Mouse (Mus musculus): Measurements from ENCODE around the gene Ndufa5.

The Ndufa5 gene

GRCm38 (mm10) chr6:24527155-24528063, at the start of gene Ndufa5:
Gene Ndufa5, minus strand, starts transcription at chr6:24528013.
- peak; percentile 87 to 92 for DNase-seq (ENCODE audit: low spot score in 2 of 2)

DNA sequence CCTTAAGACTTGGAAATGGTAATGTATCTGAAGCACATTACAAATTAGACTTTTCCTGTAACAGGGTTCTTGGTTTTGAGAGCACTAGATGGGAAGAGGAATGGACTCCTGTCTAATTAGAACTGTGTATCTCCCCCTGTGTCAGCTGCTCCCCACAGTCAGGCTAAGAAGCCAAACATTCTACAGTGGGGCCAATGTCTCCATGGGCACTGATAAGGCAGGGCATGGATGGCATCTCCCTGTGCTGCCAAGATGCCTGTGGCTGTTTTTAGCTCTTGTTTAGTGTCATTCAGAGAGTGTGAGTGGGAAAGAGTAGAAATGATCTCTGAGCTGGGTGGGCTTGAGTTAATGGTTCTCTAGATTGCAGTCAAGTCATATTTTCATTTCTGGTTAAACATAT, 45.5 kb upstream of the Ndufa5 start:
- no peak for DNase-seq (ENCODE audit: low spot score in 2 of 2)

DNA sequence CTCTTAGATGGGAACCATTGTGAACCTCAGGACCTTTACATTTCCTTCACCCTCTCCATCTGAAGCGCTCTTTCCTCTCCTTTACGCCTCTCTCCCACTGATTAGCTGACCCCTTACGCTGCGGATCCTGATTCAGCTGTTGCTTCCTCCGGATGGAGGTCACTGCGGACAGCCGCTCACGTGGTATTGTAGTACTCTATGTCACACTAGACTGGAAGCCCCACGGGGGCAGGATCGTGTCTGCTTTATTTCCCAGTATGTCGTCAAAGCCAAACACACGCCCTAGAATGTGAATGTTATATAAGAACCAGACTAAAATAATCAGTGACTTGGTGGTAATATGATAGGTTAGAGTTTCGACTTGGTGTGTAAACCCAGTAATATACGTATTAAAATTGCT, 44.6 kb upstream of the Ndufa5 start:
- DNase-seq (ENCODE audit: low spot score in 2 of 2) = no peak

DNA sequence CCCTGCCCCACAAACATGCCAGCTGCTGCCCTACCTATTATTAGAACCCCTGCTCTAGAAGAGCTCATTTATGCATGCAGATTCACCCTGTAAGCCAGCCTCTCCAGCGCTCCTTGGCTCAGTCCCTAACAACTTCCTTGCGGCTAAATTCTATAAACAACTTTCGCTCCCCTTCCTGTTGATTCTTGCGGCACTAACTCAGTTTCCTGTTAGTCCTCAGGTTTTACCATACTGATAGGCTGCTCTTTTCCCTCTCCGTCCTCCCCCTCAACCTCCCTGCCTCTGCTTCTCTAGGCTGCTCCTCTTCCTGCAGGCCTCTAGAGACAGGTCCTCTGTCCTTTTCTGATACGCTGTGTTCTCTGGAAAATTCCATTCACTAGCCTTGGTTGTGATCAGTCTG, 43.3 kb upstream of the Ndufa5 start:
- DNase-seq (ENCODE audit: low spot score in 2 of 2) = no peak

DNA sequence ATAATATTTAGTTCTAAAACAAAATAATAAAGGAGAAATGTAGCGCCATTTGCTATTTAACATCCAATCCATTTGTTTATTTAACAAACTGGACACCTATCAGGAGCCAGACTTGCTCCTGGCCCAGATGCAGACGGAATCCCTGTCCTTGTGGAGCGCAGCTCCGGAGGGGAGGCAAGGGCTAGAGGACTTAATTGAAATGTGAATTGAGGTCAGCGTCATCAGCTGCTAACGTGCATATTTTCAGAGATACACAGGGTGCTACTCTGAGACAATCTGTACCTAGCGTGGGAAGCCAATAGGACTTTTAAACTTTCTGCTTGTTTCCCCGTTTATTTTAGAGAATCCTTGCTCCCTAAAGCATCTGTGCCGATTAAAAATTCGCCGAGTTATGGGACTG, 42.5 kb upstream of the Ndufa5 start:
- no peak for DNase-seq (ENCODE audit: low spot score in 2 of 2)

DNA sequence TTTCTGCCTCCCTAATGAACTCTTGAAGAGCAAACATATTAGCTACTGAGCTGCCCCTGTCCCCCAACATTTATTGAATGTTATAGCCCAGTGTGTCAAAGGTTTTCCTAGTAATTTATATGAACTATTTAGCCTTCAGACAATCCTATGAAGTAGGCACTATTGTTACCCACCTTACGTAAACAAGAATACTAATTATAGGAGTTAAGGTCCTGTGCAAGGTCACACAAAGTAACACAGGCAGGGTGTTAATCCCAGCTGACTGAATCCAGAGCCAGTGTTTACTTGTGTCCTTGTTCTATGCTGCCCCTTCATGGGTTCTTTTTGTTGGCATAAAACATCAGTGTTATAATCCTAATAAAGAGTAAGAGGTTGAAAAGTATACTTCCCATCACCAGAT, 41.9 kb upstream of the Ndufa5 start:
- DNase-seq (ENCODE audit: low spot score in 2 of 2) = no peak

- no peak for DNase-seq (ENCODE audit: low spot score in 2 of 2)
These were observed 41.1 kb upstream of the Ndufa5 start for GRCm38 (mm10) chr6:24568963-24569362.

DNA sequence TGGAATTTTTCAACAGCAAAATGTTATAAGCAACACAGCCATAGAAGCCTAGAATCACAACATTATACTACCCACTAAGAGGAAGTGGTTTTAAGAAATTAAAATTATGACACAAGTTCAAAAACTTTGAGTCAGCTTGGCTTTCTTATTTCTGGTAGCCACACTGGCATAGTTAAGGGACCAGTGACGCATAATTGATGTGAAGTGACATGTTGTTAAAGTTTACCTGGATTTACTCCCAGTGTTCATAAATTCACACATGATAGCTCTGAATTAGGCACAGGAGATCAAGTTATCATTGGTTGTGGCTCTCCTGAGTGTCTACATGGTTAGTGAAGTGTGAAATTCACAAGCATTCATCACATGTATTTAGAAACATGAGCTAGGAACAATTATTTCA, 37.1 kb upstream of the Ndufa5 start:
- no peak for DNase-seq (ENCODE audit: low spot score in 2 of 2)

GRCm38 (mm10) chr6:24564081-24564480, 36.3 kb upstream of the Ndufa5 start:
- no peak for DNase-seq (ENCODE audit: low spot score in 2 of 2)

GRCm38 (mm10) chr6:24555488-24555887, 27.7 kb upstream of the Ndufa5 start:
- DNase-seq (ENCODE audit: low spot score in 2 of 2) = no peak

DNA sequence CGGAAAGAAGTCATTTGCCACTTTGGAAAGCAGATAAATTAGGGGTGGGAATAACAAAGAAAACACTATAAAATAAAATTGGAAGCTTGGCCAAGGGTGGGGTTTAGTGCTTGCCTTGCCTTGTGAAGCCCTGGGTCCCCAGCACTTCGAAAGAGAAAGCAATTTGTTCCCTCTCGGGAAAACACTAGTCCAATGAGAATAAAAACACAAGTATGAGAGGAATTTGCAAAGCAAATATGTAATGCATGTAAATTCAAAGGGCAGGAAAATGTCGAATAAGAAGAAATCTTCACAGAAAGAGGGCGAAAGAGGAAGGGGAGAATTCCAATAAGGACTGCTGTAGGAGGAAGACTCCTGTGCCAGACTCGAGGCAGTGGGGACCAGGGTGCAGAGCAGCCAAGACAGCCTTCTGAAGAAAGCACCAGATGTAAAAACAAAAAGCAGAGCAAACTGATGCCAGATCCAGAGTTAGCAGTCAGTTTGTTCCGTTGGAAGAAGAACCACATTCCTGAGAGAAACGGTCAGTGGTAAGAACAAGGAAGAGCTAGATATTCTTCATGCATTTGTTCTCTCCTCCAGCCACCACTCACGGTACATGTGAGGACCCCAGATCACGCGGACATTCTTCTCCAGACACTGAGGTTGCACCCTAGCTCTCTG, 26.7 kb upstream of the Ndufa5 start:
- no peak for DNase-seq (ENCODE audit: low spot score in 2 of 2)

- no peak for DNase-seq (ENCODE audit: low spot score in 2 of 2)
These were observed 24.2 kb upstream of the Ndufa5 start for GRCm38 (mm10) chr6:24552046-24552445.

DNA sequence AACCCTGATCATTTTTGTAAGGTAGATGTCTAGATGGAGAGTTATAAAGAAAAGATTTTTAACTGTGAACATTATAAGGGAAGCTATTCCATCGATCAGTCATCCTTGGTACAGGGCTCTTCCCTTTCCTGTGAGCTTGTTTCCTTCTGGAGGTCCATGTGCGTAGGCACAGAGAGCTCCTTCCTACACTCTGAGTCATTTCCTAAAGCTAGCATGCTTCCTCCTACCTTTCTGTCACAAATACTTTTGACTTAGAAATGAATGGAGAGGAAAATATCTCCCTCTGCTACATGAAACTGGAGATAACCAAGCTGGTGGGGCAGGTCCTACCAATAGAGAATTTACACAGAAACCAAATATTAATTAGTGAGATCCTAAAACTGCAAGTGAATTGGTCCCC, 22.0 kb upstream of the Ndufa5 start:
- DNase-seq (ENCODE audit: low spot score in 2 of 2) = no peak

GRCm38 (mm10) chr6:24546716-24547420, 19.1 kb upstream of the Ndufa5 start:
- DNase-seq (ENCODE audit: low spot score in 2 of 2) = no peak

DNA sequence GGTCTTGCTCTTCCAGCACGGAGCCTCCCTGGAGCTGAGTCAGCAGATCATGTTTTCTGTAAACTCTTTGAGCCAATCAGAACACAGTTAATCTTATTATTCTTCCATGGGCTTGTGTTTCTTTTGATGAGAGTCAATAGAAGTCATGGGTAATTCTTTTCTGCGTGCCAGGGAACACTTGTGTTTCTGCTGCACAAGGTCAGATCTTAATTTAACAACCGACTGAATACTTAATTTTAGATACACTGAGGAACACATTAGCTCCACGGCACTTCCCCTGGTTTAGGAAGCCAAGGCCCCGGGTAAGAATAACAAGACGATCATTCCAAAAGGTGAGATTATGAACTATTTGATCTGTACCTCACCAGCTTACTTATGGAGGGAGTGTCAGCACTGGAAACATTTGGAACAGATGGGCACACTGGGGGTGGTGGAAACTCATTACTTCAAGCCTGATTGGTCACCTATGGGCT, 15.3 kb upstream of the Ndufa5 start:
- DNase-seq (ENCODE audit: low spot score in 2 of 2) = no peak

GRCm38 (mm10) chr6:24542393-24542792, 14.6 kb upstream of the Ndufa5 start:
- DNase-seq (ENCODE audit: low spot score in 2 of 2) = no peak

DNA sequence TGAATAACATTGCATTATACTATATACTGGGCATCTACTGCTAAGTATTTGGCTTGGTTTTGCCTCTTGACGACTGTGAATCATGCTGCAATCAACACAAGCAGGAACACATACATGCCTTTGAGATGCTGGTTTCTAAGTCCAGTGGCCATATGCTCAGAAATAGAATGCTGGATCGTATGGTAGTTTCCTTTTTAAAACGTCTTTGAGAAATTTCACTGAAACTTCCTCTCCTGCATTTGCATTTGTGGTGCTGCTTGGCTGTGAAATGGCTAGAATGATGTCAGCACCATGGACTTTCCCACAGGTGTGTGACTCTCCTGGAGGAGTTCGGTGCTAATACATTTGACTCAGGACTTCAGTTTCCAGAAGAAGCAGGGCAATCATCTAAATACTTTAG, 12.3 kb upstream of the Ndufa5 start:
- no peak for DNase-seq (ENCODE audit: low spot score in 2 of 2)

DNA sequence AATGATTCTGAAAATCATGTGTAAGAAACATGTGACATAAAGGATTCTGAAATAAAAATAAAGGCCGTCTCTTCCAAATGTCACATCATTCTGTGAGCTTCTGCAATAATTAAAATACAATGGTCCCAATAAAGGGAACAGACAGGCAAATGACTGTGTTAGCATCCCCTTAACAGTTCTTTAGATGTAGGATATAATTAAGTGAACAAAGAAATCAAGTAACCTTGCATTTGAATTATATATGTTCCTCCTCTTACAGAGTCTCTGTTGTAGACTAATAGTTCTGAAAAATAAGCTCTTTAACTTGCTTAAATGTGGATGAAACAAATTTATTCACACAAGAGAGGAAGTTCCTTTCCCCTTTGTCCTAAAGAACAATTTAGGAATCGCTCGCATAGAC, 10.6 kb upstream of the Ndufa5 start:
- DNase-seq (ENCODE audit: low spot score in 2 of 2) = no peak

- no peak for DNase-seq (ENCODE audit: low spot score in 2 of 2)
These were observed 5.0 kb upstream of the Ndufa5 start for GRCm38 (mm10) chr6:24532804-24533203.

- DNase-seq (ENCODE audit: low spot score in 2 of 2) = no peak
These were observed 3.1 kb upstream of the Ndufa5 start for GRCm38 (mm10) chr6:24530711-24531420.

DNA sequence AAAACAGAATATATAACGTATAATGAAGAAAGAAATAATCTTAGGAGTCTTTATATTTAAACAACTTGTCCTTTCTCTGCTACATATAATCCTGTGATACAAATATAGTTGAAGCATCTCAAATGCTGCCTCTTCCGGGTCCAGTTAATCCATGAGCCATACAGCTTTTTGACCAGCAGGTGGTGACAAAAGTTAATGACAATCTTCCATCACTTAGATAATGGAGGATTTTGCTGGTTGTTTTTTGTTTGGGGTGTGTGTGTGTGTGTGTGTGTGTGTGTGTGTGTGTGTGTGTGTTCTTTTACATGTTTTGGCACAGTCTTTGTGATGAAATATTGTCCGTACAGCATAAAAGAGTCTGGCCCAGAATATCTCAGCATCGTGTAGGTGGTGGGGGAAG, 2.4 kb upstream of the Ndufa5 start:
- peak in 1 of 2 experiments; percentile 25 for DNase-seq (ENCODE audit: low spot score in 2 of 2)

GRCm38 (mm10) chr6:24528064-24528243, 141 bp upstream of the Ndufa5 start, which contains the start of gene Asb15:
Gene Asb15, plus strand, starts transcription at chr6:24528144.
- DNase-seq (ENCODE audit: low spot score in 2 of 2) = no peak

Data from spleen, postnatal 4 days (tissue).